Mouse (Mus musculus): Measurements from ENCODE around the gene Sp7. TPM values are rescaled to one million over a fixed set of nuclear protein-coding genes. Genes with fewer than 3 reads are reported as not detected.

Sp7 gene
- total RNA-seq, 2 experiments from 2014 or later = 0.16 TPM; not detected in 1

DNA sequence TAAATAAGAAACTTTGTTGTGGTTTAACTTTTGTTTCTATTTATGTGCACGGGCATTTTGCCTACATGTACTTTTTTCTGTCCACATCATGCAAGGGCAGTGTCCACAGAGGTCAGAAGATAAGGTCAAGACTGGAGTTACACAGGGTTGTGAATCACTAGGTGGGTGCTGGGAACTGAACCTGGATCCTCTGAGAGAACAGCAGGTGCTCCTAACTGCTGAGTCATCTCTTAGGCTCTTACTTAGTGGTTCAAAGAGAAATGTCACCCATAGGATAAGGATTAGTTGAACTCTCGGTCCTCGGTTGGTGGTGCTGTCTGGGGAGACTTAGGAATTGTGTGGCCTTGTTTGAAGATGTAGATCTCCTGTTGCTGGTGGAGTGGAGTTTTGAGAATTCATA is 22.0 kb upstream of the Sp7 start:
- DNase-seq = no peak

DNA sequence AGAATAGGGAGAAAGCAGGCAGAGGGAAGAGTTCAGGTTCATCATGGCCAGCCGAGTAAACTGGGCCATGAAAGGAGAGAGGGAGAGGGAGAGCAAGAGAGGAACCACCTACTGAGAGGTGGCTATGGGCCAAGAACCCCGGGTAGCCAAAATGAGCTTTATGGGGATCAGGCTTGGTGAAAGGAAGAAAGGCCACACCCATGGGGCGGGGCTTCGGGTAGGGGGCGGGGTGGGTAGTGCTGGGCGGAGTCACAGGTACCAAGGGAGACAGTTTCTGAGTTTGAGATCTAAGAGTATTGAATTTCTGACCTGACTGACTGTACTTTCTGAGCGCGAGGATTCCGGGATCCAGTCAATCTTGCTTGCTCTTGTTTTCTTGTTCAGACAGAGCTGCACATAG is 19.7 kb upstream of the Sp7 start:
- no peak for DNase-seq

DNA sequence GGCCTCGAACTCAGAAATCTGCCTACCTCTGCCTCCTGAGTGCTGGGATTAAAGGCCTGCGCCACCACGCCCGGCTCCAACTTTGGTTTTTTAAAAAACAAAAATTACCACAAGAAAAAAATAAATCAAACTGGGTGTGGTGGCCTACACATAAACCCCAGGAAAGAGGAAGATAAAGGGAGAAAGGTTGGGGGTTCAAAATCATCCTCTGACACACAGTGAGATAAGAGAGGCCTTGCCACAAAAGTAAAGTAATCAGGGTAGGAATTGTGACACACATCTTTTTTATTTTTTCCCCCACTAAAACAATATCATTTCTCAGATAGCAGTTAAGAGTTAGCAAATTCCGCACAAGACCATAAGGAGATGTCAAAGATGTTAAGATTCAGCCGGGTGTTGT is 16.7 kb upstream of the Sp7 start:
- DNase-seq = no peak

DNA sequence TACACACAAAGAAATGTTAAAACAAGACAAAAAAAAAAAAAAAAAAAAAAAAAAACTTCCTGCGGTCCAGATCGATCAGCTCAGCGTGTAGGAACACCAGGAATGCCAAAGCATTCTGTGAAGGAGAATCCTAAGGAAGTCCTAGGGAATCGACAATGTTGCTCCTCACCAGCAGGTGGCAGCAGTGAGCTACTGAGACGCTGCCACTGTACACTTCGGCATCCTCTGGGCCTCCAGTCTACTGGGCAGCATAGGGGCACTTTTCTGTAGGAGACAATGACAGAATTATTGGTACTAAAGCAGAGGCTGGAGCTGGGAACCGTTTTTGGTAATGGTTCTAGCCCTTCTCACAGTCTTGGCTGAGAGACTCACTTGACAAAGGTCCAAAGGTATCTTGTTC is 14.6 kb upstream of the Sp7 start:
- DNase-seq = peak; percentile 83 to 91

DNA sequence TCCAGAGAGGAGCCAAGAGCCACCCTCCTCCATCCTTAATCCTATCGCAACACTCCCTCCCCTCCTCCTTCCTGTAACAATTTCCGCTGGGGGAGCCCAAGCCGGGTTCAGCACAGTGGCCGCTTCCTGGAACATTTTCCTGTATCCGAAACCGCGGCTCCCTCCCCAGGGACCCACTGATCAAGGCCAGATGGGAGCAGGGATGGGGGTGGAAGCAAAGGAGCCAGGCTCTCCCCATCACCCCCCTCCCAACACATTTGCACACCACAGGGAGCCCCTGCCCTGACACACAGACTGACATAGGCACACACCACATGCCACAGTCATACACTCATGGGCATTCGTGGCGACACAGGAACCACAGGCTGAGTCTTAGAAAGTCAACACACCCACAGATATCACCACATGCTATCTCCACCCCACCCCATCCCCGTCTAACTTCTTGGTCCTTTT is 10.9 kb upstream of the Sp7 start:
- peak; percentile 68 to 78 for DNase-seq

DNA sequence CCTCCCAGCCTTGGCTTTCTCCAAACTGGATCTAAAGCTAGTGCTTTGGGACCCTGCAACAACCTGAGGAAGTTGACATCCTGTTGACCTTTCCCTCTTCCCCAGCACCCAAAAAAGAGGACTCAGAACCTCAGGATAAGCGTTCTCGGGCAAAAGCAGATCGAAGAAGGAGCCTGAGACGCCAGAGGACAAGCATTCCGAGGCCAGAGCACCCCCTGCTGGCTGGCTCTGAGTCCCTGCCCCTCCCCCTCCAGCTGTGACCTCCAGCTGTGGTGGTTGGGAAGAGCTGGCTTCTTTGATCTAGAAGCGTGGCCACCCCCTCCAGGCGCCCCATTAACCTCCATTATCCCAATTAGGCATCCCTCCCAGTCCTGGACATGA is 10.2 kb upstream of the Sp7 start:
- DNase-seq = peak; percentile 90 to 94

DNA sequence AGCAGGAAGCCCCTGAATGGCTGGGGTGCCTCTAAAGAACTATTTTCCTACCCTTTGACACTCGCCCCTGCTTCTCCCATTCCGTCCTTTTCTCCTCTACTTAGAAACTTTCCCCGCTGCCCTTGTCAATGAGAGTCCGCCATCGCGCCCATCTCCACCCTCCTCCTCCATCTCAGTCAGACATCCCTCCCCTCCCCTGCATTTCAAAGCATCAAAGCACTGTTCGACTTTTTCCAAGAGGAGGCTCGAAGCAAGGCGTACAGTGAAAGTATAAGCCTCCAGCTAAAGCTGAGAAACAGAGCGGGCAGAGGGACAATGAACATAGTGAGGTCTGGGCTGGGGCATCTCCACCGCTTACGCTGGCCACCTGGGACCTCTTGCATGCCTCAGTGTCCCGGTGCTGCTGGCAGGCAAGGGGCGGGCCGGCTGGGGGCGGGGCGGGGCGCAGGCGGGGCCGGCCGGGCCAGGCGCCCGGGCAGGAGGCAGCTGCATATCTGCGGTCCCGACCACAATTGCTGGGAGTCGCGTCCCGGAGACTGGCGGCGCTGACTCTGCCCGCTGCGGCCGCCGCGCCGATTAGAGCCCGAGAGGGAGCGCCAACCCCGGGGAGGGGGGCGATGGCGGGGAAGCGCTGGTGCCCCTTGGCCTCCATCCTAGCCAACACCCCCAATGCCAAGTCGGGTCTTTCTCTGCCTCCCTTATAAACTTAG is 9.6 kb upstream of the Sp7 start:
- peak; percentile 72 to 80 for DNase-seq

DNA sequence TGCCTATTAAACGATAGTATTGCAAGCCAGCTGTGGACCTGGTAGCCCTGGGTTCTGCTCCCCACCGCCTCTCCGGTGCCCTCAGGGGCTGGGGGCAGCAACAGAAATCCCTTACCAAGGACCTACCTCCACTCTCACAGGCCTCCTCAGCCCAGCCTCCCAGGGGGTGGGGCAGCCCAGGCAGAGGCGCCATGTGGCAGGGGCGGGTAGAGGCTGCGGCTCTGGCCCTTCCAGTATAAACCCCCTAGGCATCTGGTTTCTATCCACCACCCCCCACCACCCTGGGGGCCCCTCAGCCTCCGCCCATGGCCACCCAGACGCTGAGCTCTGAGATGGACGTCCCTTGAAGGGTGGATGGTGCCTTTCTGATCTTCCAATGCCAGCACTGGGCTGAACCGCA is 3.7 kb upstream of the Sp7 start:
- no peak for DNase-seq

DNA sequence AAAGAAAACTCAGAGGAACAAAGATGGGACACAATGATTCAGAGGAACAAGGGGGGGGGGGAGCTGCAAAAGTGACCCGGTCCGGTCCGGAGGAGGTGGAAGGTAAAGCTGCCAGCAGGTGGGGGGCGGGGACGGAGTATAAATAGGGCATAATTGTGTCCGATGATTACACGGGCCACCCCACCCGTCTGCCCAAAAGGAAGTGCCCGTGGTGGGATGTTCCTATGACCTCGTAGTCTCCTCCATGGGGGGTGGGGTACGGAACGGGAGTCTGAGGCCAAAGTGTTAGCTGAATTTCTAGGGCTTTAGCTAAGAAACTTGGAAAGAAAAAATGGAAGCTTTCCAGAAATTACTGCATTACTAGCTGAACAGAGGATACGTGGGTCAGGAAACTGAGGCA is 3.0 kb upstream of the Sp7 start:
- DNase-seq = no peak

DNA sequence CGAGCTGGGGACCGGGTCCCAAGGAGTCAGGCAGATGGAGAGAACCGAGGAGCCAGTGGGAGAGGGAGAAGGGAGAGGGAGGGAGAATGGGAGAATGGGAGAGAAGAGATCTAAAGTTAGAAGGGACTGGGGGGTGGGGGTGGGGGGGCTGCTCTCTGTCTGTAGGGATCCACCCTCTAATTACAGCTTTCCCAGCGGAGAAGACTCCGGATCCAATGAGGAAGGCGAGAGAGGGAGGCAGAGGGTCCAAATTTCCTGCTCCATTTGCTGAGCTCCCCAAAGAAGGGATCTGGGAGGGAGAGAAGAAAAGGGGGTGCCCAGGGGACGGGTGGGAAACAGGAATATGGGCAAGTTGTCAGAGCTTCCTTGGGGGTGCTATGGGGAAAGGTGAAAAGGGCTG is 744 bp downstream of the Sp7 start:
- DNase-seq = no peak

DNA sequence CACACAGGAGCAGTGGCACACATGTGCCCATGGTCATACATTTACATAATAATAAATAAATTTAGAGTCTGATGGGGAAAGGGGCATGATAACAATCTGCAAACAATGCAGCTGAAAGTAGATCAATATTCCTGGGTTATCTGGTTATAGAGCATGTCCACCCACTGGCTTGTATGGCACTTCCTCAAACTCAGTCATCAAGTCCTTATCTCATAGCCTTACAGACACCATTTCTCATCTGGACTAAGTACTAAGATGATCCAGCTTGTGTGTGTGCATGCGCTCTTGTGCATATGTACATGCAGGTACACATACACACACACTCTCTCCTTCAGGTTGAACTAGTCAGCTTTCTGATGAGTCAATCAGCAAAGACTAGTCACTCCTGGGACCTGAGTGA is 2.3 kb downstream of the Sp7 start:
- DNase-seq = no peak

DNA sequence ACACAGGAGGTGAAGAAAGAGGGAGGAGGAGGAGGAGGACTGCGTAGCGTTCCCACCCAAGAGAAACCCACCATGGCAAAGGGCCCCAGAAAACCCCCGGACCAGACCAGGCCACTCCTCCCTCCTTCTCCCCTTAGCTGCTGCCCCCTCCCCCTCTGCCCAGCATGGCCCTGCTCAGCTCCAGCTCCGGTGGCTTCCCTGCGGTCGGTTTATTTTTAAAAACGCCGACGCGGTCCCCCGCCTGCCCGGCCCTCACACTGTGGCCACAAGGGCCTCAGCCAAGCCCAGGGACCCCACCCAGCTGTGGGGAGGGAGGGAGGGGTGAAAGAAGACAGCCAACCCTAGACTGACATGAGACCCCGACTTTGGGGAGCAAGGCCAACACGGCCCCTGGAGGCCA is 4.3 kb downstream of the Sp7 start:
- DNase-seq = no peak

DNA sequence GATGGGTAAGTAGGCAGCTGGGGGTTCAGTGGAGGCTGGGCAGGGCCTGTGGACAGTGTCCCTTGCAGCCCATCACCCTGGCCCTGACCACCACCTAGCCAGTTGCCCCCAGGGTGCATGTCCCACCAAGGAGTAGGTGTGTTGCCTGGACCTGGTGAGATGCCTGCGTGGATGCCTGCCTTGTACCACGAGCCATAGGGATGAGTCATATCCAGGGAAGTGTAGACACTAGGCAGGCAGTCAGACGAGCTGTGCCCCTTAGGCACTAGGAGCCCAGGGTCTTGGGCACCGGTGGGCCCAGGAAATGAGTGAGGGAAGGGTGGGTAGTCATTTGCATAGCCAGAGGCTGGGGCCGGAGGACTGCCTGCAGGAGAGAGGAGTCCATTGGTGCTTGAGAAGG is 8.1 kb downstream of the Sp7 start:
- no peak for DNase-seq

DNA sequence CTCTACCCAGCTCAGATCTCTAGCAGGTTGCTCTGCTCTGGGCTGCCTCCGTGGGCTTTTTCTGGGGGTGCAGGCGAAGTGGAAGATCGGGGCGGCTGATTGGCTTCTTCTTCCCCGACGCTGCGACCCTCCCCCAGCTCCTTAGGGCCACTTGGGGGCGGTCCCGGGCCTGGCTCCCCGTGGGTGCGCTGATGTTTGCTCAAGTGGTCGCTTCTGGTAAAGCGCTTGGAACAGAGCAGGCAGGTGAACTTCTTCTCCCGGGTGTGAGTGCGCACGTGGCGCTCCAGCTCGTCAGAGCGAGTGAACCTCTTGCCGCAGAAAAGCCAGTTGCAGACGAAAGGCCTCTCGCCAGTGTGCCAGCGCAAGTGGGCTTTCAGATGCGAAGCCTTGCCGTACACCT is 8.9 kb downstream of the Sp7 start:
- no peak for DNase-seq

DNA sequence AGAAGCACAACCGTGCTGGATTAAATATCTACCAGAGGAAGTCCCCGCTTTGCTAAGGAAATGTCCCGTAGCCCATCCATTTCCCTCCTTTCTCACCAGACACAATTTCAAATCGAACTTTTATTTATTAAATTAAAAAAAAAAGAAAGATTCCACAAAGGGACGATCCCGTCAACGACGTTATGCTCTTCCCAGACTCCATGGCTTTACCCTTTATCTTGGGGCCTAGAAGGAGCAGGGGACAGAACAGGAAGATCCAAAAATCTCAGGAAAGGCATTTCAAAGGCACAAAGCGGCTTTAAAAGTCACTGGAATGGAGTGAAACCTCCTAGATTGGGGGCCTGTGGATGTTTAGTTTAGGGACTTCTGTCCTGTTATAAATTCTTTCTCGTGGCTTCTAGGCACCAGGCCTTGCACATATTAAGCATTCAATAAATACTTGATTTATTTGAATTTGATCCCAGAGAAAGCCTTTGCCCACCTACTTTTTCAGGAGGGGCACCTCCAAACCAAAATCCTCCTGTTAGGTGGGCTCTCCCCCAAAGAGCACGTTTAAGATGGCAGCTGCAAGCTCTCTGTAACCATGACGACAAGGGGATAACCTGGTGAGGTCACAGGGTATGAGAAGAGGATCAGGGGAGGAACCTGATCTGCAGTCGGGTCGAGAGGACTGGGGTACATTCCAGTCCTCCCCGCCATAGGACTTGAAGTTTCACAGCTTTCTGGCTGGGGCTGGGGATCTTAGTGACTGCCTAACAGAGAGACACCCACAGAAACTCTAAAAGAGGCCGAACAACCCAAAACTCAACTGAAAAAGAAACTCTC is 10.3 kb downstream of the Sp7 start:
- DNase-seq = no peak

DNA sequence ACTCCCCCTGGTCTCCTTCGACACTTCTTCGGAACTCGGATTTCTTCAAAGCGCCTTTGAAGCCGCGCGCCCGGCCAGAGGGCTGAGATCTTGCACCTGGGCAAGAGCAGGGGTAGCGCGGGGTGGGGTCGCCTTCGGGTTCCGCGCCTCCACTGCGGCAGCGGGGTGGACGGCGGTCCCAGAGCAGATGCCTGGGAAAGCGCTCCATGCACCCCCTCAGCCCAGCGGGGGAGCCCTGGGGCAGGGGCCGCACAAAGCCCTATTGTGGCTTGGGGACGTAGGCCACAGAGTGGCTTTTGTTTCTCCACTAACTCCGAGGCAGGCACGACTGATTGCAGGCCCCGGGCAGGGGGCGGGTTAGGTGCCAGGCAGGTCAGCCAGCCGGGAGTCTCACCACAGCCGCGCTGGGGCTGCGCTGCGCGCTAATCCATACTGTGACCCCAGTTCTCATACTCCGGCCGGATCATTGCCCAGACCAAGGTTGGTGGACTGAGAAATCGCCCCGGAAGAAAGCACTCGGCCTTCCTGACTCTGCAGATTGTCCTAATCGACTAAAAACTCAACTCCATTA is 11.0 kb downstream of the Sp7 start:
- no peak for DNase-seq

DNA sequence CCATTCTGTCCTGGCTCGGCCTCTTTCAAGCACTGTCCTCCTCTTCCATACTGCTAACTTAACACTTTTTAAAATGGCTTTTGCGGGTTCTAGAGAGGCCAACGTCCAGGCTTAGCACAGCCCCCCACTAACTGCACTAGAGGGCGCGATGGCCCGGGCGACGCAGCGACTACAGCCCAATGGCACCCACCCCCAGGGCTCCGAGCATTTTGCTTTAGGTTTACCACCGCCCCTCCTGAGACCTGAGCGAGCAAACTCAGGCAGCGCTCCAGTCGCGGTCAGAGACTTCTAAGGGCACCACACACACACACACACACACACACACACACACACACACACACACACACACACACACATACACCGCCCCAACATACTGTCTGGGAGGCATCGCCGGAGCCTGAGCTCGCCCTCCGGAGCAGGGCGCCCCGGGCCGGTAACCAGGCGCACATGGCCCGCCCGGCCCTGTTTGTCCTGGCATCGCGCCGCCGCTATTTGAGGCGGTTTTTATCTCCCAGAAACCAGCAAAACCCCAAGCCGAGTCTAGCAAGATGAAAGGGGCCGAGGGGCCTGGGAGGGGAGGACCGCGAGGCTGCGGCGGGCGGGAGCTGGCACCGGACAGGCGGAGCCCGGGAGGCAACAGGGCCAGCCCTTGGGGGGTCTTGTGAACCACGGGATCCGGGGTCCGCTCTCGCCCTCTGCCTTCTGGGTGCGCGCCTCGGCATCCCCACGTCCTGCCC is 11.7 kb downstream of the Sp7 start:
- DNase-seq = peak; percentile 49 to 59

DNA sequence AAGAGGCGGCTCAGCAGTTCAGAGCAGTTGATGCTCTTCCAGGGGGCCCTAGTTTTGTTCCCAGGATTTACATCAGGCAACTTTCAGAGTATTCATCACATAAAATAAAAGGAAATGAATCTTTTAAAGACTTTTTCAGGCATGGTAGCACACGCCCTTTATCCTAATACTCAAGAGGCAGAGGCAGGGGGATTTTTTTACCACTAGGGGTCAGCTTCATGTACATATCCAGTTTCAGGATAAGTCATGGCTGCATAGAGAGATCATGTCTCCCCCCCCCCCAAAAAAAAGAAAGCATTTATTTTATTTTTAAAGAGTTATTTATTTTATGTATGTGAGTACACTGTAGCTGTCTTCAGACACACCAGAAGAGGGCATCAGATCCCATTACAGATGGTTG is 13.0 kb downstream of the Sp7 start:
- no peak for DNase-seq

DNA sequence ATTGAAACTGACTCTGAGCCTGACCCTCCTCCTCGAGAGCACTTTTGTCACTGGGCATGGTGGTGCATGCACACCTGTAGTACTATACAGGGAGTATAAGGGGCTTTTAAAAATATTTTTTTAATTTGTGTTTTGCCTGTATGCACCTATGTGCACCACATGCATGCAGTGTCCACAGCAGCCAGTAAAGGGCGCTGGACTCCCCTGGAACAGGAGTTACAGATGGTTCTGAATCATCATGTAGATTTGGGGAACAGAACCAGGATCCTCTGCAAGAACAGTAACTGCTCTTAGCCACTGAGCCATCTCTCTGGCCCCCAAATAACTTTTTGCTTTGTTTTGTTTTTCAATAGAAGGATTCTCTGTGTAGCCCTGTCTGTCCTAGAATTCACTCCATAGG is 14.8 kb downstream of the Sp7 start:
- DNase-seq = no peak

DNA sequence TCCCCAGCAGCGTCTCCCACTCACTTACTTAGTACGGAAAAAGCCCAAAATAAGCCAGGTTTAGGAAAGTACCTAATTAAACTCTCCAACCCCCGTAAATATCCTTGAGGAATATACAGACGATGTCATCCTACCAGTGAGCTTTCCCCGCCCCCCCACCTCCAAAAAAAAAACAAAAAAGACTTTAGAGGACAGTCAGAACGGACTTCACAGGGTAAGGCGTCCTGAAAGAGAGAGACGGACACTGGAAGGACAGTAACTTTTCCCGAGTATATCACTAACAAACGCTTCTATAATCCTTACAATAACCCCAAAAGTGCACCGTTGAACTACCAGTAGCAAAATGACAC is 16.1 kb downstream of the Sp7 start:
- DNase-seq = no peak

DNA sequence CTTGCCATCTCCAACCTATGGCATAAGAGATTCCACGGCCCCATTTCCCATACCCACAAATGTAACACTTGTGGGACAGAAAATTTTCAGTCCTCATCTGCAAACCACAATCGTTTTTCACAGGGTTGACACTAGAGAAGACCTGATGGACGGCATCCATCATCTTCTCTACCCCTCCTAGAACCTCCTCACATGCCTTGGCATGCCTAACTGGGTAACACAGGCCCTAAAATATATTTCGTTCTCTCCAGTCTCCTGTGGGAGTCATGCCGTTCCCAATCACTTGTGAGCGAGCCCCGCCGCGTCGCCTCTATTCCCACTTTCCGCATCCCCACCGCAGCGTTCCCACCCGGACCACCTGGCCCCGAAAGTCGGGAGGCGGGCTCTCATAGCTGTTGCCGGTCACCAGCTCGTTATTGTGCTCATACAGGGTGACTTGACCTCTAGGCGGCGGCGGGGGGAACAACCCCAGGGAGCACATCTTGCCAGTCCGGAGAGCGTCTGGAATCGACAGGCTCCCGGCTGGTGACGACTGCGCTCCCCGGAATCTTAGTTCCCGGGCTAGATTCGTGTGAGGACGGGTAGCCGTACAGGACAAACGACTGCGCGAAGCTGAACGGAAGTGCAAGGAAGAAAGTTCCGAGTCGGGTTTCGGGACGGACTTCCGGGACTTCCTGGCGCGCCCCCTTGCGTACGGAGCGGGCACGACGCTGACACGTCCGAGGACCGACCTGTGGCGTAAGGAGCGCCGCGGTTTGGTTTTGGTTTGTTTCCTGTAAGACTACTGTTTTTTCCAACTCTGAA is 16.6 kb downstream of the Sp7 start, which contains the start of gene Aaas:
Gene Aaas, minus strand, starts transcription at position 634 of the 804 bp plus-strand sequence.
- peak; percentile 96 for DNase-seq

DNA sequence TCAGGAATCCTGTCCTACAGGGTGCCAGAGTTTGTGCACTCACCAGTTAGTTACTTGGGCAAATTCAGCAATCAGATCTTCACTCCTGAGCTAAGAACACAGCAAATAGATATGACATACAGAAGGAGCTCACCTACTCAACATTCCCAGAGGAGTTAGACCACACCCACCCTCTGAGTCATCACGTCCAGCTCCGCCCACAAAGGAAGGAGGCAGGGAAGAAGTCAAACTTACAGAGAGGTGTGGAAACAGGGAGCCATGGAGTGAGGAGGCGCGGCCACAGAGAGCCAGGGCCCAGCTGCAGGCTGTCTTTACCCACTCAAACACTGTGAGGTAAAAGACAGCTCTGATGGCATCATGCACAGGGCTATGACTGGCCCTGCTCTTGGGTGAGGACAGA is 20.5 kb downstream of the Sp7 start:
- no peak for DNase-seq

Data from adrenal gland, postnatal 36 days (tissue).